Mouse (Mus musculus): ENCODE results near the gene Snap23.
"Not testable (repeated sequence)": the region's sequence is repeated elsewhere in the genome, so short reads cannot be mapped to it uniquely, and the experiment has no call there.

Snap23 gene

GRCm38 (mm10) chr2:120566886-120567797, at the start of gene Snap23:
Gene Snap23, plus strand, starts transcription at chr2:120567671.
- peak; percentile 83 to 84 for DNase-seq (ENCODE audit: low read depth in 1 of 2, low spot score in 2 of 2)

GRCm38 (mm10) chr2:120518547-120519210, 48.8 kb upstream of the Snap23 start:
- DNase-seq (ENCODE audit: low read depth in 1 of 2, low spot score in 2 of 2): no peak

GRCm38 (mm10) chr2:120526771-120527170, 40.7 kb upstream of the Snap23 start:
- no peak for DNase-seq (ENCODE audit: low read depth in 1 of 2, low spot score in 2 of 2)

- no peak for DNase-seq (ENCODE audit: low read depth in 1 of 2, low spot score in 2 of 2)
Measured at GRCm38 (mm10) chr2:120529531-120529930, 37.9 kb upstream of the Snap23 start.

- no peak for DNase-seq (ENCODE audit: low read depth in 1 of 2, low spot score in 2 of 2)
Measured at GRCm38 (mm10) chr2:120531223-120531622, 36.2 kb upstream of the Snap23 start.

GRCm38 (mm10) chr2:120539333-120539732, 28.1 kb upstream of the Snap23 start:
- DNase-seq (ENCODE audit: low read depth in 1 of 2, low spot score in 2 of 2): no peak

GRCm38 (mm10) chr2:120539778-120540208, 27.7 kb upstream of the Snap23 start:
- DNase-seq (ENCODE audit: low read depth in 1 of 2, low spot score in 2 of 2): peak; percentile 15 to 46

- DNase-seq (ENCODE audit: low read depth in 1 of 2, low spot score in 2 of 2): no peak
Measured at GRCm38 (mm10) chr2:120544732-120545131, 22.7 kb upstream of the Snap23 start.

GRCm38 (mm10) chr2:120556868-120557267, 10.6 kb upstream of the Snap23 start:
- DNase-seq (ENCODE audit: low read depth in 1 of 2, low spot score in 2 of 2): no peak

- DNase-seq (ENCODE audit: low read depth in 1 of 2, low spot score in 2 of 2): no peak
Measured at GRCm38 (mm10) chr2:120558813-120559212, 8.7 kb upstream of the Snap23 start.

- no peak for DNase-seq (ENCODE audit: low read depth in 1 of 2, low spot score in 2 of 2)
Measured at GRCm38 (mm10) chr2:120561524-120561923, 5.9 kb upstream of the Snap23 start.

GRCm38 (mm10) chr2:120562859-120563234, 4.6 kb upstream of the Snap23 start:
- DNase-seq (ENCODE audit: low read depth in 1 of 2, low spot score in 2 of 2): no peak

GRCm38 (mm10) chr2:120563235-120563990, 4.1 kb upstream of the Snap23 start, which contains the start of gene Zfp106:
Gene Zfp106, minus strand, starts transcription at chr2:120563843.
- DNase-seq (ENCODE audit: low read depth in 1 of 2, low spot score in 2 of 2): peak; percentile 59 to 73

- DNase-seq (ENCODE audit: low read depth in 1 of 2, low spot score in 2 of 2): not testable (repeated sequence)
Measured at GRCm38 (mm10) chr2:120564548-120565188, 2.8 kb upstream of the Snap23 start.

GRCm38 (mm10) chr2:120565363-120565762, 2.1 kb upstream of the Snap23 start:
- no peak for DNase-seq (ENCODE audit: low read depth in 1 of 2, low spot score in 2 of 2)

- no peak for DNase-seq (ENCODE audit: low read depth in 1 of 2, low spot score in 2 of 2)
Measured at GRCm38 (mm10) chr2:120567798-120568320, 388 bp downstream of the Snap23 start.

GRCm38 (mm10) chr2:120571081-120571480, 3.6 kb downstream of the Snap23 start:
- DNase-seq (ENCODE audit: low read depth in 1 of 2, low spot score in 2 of 2): no peak

- not testable (repeated sequence) for DNase-seq (ENCODE audit: low read depth in 1 of 2, low spot score in 2 of 2)
Measured at GRCm38 (mm10) chr2:120572161-120572560, 4.7 kb downstream of the Snap23 start.

GRCm38 (mm10) chr2:120575121-120575520, 7.7 kb downstream of the Snap23 start:
- DNase-seq (ENCODE audit: low read depth in 1 of 2, low spot score in 2 of 2): no peak

GRCm38 (mm10) chr2:120575978-120576377, 8.5 kb downstream of the Snap23 start:
- no peak for DNase-seq (ENCODE audit: low read depth in 1 of 2, low spot score in 2 of 2)

- DNase-seq (ENCODE audit: low read depth in 1 of 2, low spot score in 2 of 2): no peak
Measured at GRCm38 (mm10) chr2:120577799-120578198, 10.3 kb downstream of the Snap23 start.
